Mouse (Mus musculus) spleen, postnatal 10 days (tissue): ENCODE measurements around the gene Crp.

Source experiments
- DNase-seq, 2 experiments: peaks; one replicate each; pipeline ENCODE4 v3.0.0; 2021 to 2022; ENCODE audit warnings: low spot score in 2 of 2

Crp gene

DNA sequence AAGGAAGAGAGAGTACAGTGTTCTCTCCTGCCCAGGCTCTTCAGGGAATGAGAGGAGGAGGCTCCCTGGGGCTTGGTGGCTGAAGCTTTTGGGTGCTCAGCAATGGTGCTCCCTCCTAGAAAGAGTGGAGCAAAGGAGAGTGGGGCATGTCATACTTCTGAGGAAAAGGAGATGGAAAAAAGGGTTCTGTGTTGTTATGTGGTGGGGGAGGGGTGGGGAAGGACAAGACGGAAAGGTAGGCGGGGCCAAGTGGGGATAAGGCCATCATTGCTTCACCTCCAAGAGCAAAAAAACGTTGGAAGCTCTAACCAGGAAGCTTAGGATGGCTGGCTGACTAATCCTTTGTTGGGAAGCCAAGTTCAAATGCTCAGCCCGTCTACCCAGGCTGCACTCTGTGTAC, 14.1 kb downstream of the Crp start:
- no peak for DNase-seq

DNA sequence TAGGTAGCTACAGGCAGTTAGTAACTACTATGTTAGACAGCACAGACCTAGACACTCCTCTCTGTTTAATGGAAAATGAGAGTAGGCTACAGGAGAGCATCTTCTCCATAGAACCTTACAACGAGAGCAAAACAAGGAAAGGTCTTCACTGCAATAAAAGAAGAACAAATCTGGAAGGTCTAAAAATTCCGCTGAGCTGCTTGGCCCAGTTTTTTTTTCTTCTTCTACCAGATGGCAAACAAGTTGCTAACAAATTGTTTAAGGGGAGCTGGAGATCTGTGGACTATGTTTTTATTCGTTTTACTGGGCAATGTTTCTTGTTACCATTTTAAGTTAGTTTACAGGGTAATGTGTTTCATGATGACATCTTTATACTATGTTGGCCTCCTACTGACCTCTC, 53.4 kb downstream of the Crp start:
- no peak for DNase-seq

DNA sequence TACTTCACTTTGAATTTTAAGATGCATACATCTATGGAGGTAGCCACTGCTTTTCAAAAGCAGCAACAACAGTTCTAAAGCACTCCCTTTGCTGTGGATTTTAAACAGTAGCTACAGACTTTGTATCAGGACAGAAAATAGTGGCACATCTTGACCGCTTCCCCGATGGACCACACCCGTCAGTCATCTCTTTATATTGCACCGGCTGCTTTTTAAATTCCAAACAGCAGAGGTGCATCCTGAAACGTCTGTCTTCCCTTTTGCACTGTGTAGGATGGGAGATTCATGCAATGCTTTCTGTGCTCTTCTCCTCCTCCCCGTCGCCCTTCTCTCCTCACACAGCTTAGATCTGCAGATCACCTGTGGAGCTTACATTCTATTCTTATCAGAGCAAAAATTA, 57.3 kb downstream of the Crp start:
- DNase-seq = no peak

DNA sequence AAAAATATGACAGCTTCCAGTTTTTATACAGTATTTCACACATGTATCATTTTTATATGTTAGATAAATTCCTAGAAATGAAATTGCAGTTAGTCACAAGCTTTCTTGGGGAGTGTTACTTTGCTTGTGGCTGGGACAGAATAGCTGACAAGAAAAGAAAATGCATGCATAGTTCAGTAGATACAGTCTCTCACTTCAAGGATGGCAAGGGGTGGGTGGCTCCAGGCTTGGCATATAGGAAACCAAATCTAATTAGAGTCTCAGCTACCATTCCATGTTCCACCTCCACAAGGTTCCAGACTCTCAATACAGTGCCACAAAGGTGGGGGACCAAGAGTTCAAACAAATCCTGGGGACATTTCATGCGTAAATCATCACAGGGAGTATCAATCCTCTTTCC, 61.7 kb downstream of the Crp start:
- DNase-seq = no peak

DNA sequence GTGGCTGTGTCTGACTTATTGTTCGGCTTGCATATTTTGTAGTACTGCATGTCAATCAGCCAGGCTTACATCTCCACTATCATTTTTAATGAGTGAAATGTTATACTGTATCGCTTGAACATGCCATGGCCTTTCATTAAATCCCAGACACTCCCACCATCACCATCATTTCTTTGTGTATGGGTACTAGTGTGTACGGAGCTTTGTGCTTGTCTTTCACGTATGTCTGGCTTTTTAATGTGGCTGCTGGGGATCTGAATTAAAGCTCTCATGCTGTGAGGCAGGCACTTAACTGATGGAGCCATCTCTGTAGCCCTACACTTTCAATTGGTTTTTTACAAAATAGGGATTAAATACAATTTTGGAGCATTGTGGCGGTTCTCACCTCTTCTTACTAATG, 81.3 kb downstream of the Crp start:
- DNase-seq = no peak

DNA sequence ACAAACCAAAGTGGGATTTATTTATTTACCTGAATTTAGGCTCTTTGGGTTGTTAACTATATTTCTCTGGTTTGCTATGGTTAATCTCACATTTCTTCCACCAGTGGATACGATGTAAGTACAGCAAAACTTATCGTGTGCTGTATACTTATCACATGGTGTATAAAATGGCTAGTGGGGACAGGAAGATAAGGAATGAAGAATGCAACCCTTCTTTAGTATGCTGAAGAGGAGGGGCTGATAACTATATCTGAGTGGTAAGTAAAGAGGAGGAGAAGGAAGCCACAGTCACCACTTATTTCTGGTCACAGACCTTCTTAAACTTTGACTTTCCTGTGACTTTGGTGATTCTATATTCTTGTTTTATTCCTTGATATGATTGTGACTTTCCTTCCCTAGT, 87.5 kb downstream of the Crp start:
- DNase-seq = no peak

DNA sequence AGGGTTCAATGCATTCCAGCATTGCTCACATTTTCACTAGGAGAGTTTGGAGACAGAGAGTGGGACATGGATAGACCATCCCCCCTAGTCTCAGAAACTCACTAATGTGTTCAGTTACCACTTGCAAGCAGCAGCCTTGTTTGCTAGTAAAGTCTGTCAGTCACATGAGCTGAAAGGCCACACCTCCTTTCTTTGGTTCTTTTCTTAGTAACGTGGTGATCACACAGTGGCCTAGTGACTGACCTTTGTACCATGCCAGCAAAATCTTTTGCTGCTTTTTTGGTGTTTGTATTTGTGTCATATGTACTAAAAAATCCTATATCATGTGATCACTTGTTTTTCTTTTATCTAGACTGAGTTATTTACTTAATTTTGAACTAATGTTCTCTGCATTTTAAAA, 88.0 kb downstream of the Crp start:
- no peak for DNase-seq

DNA sequence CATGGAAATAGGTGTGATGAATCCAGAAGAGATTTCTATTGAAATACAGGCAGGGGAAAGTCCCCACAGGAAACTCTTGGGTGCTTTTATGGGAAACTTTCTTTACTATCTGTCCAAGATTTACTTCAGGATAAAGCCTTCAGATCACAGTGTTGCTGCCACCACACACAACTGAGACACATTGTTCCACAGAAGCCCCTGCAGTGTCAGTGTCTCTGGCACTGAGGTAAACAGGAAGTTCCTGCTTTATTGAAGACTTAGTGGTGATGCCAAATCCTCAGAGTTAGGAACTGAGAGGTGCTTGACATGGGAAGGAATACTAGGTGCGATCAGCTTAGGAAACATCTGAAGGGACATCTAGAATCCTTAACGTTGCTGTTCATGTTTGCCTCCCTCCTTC, 131.1 kb downstream of the Crp start:
- DNase-seq = no peak

DNA sequence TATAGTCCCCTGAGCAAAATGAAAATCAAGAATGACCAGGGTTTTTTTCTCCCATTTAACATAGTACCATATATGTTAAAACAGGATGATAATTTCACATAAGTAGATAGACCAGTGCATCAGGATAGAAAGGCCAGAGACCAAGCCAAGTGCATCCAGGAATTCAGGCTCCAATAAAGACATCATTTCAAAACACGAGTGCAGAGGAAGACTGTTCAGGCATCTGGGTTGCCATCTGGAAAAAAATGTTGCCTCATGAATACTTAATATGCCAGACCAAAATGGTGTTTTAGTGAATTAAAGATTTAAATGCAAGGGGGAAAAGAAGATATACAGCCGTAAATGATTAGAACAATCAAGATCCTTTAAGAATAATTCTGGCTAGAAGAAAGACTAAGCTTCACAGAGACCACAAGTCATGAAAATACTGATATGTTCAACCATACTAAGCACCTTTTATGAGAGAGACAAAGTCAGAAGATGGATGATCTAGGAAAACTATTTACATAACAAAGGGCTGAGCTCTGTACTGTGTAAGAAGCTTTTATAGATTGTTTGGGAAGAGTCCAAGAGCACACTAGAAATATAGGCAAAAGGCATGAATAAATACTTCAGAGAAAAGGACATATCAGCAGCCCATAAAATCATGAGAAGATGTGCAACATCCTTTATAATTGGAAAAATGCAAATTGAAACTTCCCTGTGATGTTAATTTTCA, 149.3 kb downstream of the Crp start:
- DNase-seq = no peak

DNA sequence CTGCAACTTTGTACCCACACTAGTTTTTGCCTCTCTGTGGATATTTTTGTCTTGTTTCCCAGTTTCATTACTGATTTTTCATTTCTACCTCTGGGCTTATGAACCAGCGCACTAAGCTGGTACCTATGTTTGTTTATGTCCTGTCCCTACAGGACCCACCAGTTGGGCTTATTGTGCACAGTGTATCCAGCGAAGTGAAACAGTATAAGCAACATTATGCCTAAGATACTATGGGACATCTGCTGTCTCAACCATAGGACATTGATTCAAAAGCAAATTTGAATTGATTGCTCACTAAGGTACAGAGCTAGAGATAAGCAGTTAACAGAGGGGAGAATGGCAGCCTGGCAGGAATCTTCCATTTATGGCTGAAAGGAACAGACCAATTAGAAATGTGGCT, 150.3 kb downstream of the Crp start:
- DNase-seq = no peak

DNA sequence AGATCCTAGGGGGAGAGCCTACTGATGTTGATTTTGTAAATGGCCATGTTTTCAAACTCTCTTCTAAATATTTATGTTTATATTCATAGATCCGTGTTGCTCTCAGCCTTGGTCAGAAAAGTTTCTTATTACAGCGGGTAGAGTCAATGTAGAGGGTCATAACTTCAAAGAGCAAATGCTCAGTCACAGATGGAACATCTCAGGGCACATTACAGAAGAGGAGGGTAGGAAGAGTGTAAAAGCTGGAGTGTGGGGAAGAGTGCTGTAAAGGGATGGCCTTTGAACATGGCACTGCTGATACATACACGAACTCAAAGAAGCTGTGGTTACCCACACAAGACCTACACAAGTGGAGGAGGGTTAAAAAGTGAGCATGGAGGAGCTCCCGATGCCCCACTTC, 177.4 kb downstream of the Crp start:
- no peak for DNase-seq

DNA sequence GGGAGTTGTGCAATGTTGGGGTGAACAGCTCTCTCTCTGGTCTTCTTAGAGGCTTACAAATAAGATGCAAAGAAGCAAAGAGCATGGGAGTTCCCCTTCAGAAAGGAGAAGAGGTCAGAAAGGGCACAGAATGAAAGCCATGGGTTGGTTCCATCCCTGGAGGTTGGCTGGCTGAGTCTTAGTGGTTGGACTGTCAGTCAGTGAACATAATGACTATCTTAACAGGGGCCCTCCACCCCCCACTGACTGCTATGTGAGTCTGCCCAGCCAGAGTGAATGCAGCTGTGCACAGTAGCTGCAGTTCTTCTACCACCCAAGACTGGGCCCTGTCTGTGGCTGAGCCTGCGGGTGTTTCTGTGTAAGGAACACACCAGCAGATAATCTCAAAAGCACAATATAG, 178.8 kb downstream of the Crp start:
- no peak for DNase-seq
